Mouse (Mus musculus) monocyte, adult 5-6 weeks (primary cell): ENCODE data around the gene Clock. TPM values are rescaled to one million over a fixed set of nuclear protein-coding genes. Genes with fewer than 3 reads are reported as not detected.

Experiments
- ATAC-seq: fragments of 153-309, 156-312 bp; replicated peaks from 2 replicates; pipeline ENCODE4 v1.8.0; 2017; ENCODE audit warnings: mild to moderate bottlenecking; ENCODE audit not compliant: low TSS enrichment, insufficient number of reproducible peaks, severe bottlenecking, poor library complexity, low FRiP score
- total RNA-seq: library from RNA; stranded (forward); fragments of 200-1000, 200-491, 200-594 nt; gene quantifications from 3 replicates; pipeline ENCODE4 v1.2.3, GENCODE M21; 2017

Clock gene
- total RNA-seq, 1 experiment from 2014 or later = 33.7 TPM

DNA sequence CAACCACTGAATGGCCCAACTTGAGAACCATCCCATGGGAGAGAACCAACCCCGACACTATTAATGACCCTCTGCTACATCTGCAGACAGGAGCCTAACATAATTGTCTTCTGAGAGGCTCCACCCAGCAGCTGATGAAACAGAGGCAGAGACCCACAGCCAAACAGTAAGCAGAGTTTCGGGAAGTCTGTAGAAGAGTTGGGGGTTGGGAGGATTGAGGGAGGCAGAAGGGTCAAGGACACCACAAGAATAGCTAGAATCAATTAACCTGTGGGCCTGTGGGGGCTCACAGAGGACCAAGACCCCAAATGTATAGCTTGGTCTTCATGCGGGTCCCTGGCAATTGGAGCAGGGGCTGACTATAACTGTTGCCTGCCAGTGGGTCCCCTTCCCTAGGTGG is 16.3 kb downstream of the Clock start:
- no peak for ATAC-seq

DNA sequence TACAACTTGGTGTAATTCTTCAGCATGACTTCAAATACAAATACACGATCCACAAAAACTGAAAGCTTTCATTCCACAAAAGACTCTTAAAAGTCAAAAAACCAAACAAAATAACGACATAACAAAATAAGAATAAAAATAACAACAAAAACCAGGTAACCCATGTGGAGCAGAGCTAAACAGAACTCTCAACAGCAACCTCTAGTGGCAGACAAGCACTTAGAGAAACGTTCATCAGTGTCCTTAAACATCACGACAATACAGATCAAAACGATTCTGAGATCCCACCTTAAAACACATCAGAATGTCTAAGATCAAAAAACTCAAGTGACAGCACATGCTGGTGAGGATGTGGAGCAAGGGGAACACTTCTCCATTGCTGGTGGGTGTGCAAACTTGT is 17.5 kb downstream of the Clock start:
- no peak for ATAC-seq

DNA sequence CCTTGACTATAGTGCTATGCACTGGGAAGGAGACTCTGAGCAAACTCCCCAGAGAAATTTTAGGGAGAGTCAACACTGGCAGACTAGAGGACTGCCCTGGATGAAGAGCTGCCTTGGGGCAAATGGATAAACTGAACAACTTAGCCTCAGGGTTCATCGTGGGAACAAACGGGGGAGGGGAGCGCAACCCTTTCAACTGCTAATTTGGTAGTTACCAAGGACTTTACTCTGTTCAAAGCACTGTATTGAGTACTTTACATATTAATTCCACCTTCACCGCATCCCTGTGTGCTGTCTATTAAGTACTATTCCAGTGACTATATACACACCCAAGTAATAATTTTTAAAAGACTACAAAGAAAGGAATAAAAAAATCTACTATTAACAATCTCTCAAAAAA is 18.9 kb downstream of the Clock start:
- no peak for ATAC-seq

DNA sequence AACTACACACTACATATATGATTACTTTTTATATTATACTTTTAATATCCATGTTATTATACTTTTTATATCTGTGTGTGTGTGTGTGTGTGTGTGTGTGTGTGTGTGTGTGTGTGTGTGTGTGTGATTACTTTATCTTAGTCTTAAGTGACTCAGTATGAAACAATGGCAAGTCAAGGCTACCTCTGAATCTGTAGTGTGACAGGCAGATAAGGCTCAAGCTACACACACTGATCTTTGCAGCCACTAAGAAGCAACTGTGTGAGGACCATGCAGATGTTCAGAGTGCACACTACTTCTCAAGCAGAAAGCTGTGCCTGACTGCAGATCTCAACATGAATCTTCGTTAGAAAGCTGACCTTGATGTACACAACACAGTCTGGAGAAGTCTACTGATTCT is 20.7 kb downstream of the Clock start:
- ATAC-seq = no peak

DNA sequence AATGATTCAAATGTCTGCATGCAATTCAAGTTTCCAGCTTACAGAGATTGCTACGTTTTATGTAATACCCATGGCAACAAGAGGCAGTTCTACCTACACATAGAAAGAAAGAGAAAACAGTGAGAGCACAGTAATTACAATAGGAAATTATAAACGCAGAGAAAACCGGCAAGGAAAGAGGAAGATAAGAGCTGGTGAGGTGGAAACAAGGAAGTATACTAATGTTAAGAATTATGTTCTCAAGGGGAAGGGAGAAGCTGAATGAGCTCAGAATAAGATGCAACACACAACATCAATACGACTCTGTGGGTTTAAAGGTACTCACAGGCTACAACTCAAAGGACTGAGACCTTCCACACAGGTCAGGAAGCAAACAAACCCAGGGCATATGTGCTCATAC is 29.6 kb downstream of the Clock start:
- ATAC-seq = no peak

DNA sequence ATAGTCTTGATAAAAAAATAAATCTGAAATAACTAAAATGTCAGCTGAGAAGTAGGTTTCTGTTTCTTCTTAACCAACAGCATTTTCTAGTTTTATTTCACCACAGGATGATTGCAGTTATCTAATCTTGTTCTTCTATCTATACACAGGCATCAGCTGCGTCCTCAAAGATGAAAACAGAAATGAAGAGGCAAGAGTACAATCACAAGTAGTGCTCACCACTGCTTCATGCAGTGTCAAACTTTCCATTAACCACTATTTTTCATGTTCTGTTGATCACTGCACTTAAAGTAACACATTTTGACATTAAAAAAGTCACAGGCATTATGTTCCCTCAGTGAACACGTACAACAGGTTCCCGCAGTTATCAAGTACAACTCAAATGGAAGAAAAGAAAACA is 53.6 kb downstream of the Clock start:
- ATAC-seq = no peak

DNA sequence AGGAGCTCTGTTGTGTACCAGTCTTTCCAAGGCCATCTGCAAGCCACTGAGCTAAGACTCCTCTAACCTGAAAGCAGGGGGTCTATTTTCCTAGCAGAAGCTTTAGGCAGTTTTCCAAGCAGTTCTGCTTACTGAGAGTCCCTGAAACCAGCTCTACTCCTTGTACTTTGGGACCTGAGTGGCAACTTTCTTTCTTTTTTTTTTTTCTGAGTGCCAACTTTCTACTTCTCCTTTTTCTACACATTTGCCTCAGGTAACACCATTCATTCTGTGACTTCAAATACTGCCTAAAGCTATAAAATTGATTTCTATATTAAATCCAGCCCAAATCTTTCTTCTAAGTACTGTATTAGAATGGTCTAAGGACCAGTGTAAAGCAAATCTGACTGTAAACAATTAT is 58.1 kb downstream of the Clock start:
- ATAC-seq = no peak

DNA sequence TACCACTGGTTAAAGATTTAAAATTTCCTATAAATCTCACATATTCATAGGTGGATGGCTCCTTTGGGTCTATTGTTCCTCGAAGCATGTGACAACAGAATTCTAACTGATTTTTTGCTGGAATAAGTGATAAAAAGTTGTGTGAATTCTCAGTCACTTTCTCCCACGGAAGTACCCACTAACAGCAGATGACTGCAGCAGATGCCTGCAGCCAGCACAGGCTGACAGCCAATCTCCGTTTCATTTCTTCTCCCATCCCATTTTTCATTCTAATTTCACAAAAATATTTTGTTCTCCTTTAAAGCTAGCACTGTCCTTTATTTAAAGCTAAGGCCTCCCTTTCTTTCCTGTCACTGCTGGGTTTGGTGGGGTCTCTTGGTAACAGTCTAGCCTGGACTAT is 59.2 kb downstream of the Clock start:
- ATAC-seq = no peak

DNA sequence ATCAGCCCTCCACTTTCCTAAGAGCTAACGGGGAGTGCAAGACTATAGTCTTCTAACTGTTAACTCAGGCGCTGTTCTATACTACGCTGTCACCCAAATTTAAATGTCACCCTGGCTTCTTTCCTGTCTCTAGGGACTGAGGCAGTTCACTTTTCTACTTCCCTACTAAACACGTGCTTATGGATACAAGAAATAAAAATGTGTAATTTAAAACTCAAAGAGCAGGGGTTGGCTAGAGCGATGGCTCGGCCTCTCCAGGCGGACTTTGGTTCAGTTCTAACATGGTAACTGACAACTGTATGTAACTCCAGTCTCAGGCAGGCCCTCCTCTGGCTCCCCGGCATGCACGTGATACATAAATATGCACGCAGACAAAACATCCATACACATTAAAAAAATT is 60.2 kb downstream of the Clock start:
- no peak for ATAC-seq

DNA sequence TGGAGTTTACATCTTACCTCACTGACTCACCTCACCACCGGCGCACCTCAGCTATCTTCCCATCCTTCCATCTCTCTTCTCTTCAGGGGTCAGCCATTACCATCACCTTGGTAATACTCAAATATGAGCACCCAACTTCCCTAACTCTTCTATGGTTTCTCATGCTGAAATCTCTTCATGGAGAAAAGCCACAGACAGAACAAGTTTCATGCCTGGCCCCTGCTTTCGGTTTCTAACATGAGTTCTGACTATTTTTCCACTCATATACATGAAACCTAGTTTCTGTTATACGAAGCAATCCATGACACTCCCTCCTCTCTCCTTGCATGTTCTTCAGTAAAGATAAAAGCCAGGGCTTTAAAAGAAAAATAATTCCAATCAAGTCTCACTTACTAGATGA is 60.7 kb downstream of the Clock start:
- no peak for ATAC-seq

DNA sequence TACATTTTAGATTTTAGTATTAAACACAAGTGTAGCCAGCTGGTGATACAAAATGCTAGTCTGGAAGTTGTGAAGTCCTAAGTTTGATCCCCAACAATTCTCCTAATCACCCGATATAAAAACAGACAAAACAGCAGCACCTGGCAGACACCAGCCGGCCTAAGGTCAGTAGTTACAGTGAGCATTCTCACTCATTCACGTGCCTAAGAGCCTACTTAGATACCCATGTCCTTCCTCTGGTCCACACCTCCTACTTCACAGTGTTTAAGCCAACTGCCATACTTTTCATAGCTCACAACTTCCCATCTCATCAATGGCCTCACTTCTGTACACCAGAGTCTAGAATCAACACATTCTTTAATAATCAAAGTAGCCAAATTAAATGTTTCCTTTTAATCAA is 61.3 kb downstream of the Clock start:
- no peak for ATAC-seq

DNA sequence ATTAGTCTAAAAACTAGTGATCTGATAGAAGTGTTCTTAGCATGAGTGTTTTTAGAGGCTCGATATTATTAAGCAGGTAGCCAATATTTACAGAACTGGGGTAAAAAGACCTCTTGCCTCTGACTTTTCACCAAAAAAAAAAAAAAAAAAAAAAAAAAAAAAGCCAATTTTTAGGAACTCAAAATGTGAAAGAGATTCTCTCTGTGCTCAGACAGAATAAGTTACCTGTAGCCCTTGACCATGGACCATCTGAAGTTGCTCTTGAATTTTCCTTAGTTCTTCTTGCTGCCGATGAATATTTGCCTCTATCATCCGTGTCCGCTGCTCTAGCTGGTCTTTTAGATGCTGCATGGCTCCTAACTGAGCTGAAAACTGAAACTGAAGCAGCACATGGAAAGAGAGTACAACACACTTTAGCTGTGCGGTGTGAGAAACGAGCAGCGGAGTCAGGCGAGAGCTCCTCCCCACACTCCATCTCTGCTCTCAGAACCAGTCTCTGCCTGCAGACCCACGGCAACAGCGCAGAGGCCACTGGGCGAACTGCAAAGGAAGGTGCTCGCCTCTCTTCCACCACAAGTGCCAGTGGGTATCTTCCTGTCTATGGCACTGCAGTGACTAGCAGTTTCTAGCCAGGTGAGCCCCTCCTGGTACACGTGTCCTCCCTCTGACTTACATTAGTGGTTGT is 73.3 kb downstream of the Clock start:
- no peak for ATAC-seq

DNA sequence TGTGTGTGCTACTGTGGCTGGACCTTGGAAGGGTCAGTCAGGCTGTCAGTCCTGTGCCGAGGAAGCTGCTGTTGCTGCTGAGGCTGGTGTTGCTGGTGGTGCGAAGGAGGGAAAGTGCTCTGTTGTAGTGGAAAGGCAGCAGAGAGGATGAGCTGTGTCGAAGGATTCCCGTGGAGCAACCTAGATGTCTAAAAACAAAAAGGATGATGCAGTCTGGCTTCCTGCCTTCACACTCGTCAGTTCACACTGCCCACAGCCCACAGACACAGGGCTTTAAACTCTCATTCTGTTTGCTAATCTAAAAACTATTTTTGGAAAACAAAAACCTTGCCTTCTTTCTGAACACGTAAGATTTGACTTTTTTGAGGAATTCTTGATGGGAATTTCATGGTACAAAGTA is 87.9 kb downstream of the Clock start:
- no peak for ATAC-seq

DNA sequence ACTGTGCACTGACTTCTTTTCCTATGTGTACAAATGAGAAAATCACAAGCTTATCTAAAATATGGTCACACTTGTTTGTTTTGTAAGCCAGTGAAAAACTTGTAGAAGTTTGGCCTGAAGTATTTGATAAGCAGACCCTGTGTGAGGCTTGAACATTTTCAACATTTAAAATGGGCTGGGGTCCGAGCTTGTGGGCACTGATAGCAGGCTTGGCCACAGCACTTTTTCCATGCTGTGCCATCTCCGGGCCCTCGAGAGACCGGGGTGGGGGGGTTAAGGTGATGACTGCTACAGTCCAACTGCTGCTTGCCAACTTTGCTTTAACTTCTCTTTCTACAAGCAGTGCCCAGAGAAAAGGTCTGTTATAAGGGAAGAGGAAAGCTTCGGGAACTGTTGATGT is 96.5 kb downstream of the Clock start:
- no peak for ATAC-seq

DNA sequence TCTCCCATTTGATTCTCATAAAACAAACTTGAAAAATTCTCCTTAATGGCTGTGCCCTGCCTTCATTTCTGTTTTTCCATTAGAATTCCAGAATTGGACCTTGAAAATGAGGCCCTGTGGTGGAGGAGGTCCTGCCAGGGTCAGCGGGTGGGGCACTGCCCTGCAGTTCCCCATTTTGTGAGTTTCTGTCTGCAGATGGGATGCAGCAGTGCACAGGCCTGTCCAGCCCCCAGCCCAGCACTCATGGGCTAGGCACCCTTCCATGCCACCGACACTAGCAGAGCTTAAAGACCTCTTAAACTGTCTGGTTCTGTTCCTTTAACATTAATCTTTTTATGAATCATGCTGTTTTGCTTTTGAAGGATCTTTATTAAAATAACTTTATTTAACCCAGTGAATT is 98.7 kb downstream of the Clock start:
- ATAC-seq = no peak

DNA sequence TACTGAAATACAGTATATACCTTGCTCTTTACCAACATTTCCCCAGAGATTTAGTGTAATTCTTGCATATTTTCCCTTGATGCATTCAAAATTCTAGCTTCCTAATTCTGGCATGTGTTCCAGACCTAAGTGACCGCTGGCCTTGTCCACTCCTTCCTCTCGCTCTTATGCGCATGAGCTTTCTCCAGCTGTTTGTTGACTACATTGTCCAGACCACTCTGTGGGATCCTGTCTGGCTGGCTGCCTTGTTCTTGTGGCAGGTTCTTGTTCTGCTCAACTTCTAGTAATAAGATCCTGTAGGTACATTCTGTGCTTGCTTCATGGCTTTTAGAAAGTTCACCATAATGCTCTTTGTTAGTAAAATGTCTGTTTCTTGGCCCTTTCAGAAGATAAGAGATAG is 101.4 kb downstream of the Clock start:
- ATAC-seq = no peak

DNA sequence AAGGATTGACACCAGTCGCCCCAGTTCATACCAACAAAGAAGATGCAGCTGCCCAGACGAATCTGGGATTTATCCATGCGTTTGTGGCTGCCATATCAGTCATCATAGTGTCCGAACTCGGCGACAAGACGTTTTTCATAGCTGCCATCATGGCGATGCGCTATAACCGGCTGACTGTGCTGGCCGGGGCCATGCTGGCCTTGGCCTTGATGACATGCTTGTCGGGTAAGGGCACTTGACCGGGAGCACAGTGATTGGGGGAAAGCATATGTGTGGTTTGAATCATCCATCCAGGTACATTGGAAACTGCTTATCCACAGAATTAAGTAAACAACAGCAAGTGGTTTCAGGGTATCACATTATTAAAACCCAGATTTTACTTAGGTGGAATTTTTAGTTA is 105.2 kb downstream of the Clock start:
- no peak for ATAC-seq

DNA sequence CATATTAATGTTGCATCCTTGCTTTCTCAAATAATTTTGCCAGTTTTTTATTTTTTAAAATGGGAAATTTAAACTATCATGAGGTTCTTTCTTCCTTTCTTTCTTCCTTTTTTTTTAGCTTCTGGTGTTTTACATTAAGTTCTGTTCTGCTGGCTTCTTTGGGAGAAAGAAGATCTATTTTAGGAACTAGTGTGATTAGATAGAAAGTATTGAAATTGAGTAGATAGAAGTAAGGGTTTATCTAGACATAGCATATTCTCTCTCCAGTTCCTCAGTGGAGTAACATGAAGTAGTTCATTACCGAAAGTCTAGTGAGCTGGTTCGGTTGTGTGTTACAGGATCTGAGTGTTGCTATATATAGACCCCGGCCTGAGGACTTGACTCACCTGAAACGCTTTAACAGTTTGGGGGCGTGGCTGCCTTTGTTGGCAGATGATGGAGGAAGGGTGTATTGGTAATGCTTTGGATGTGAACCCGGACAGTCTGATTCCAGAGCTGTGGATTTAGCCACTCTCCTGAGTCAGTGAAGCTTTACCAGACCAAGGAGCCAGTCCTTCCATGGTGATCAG is 110.1 kb downstream of the Clock start:
- ATAC-seq = no peak

DNA sequence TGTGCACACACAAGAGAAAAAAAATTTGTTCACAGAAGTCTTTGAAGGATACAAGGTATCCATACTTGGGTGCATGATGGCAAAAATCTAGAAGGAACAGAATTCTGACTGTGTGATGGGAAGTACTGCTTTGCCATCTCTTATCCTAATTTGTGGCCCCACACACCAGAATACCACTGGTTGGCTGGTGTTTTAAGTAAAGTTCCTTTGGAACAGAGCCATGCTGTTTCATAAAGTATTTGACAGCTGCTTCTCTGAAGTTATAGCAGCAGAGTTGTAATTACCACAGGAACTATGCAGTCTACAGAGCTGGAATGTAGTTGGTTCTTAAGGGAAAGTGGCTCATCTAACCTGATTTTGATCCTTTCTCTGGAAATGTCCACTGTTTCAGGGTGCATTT is 111.5 kb downstream of the Clock start:
- ATAC-seq = no peak

DNA sequence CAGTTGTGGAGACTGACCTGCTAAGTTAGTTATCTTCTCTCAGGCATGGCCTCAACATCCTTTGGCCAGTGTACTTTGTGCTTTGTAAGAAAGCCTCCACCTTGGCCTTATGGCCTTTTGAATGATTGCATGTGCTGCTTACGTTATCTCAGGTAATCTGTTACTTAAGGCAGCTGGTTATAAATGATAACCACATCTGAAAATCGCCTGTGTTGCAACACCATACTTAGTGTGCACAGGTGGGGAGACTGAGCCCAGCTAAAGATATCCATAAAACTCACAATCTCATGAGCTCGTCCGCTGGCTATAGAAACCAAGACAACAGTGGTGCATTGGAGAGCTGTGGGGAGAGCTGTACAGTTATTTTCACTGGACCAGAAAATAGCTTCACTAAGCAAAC is 114.0 kb downstream of the Clock start:
- no peak for ATAC-seq

DNA sequence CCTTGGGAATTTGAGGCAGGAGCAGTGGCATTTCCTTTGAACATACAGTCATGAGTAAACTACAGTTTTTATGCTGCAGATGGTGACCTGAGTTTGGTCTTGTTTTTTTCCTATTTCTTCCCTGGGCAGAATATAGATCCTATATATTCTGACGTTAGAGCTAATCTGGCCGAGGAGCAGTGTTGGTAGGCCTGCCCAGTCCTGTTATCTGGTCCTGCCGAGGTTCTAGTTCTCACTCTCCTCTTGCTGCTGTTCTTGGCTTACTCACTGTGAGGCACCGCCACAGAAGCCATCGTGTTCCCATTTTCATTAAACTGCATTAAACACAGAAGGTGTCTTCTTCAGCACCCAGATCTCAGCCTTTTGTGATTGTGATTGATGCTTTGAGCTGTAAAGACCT is 116.7 kb downstream of the Clock start:
- ATAC-seq = no peak
